Mouse (Mus musculus): Measurements from ENCODE around the gene Lgals1.
A peak's percentile ranks its signal among the peaks of the same experiment; 100 is the strongest.

Gene Lgals1

DNA sequence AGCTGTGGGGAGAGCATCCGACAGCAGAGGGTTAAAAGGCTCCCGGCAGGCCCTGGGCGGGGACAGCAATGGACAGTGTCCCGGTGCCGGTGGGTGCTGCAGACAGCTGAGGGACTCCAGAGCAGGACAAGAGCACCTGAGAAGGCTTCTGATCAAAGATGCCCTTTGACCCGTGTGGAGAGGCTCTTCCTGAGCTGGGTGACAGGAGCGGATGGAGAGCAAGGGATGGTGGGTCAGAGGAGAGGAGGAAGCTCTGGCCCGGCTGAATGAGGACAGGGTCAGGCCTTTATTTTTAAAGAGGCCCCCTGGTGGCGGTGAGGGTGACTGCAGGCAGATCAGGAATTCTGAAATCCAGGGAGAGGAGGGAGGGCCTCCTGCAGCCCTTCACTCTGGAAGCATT, 16.1 kb downstream of the Lgals1 start:
- peak; percentile 90 for DNase-seq

DNA sequence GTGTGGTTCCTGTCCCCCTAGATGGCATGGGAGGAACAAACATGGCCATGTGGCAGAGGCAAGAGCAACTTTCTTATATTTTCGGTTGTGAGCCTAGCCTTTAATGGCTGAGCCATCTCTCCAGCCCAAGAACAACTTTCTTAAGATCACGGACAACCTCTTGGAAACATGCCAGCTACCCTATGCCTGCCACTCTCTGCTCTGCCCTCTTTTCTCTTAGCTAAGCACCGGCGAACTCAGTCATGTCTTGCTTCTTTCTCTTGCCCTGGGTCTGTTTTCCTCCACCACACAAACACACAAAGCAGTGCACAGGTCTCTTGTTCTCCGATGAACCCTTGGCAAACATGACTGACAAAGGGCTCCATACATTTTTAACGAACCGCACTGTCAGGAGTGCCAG, 19.7 kb downstream of the Lgals1 start:
- DNase-seq, result no peak

- peak; percentile 93 for DNase-seq
Measured at GRCm38 (mm10) chr15:78947657-78948056, 21.1 kb downstream of the Lgals1 start, which contains the start of gene Triobp. Gene Triobp (plus strand): TSS chr15:78947724.

GRCm38 (mm10) chr15:78948152-78948725, 21.7 kb downstream of the Lgals1 start:
- DNase-seq, result no peak

- no peak for DNase-seq
Measured at GRCm38 (mm10) chr15:78948883-78949282, 22.4 kb downstream of the Lgals1 start.

- no peak for DNase-seq
Measured at GRCm38 (mm10) chr15:78955663-78956062, 29.1 kb downstream of the Lgals1 start.

DNA sequence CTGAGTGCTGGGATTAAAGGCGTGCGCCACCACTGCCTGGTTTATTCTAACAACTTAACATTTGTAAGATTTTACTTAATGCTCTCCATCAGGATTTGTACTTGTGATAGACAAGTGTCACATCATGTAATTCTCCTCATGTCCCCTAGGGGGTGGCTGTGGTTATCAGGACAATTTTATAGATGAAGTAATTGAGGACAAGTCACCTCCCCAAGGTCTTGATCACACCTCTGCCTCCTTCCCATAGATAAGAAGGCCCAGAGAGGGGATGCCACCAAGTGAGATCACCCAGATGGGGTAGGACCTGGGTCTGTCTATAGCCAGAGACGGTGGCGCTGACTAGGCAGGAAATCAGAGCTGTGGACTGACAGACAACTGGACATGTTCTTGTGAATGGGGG, 29.8 kb downstream of the Lgals1 start:
- DNase-seq, result no peak

GRCm38 (mm10) chr15:78957021-78957420, 30.5 kb downstream of the Lgals1 start:
- DNase-seq, result no peak

- DNase-seq, result no peak
Measured at GRCm38 (mm10) chr15:78959537-78959936, 33.0 kb downstream of the Lgals1 start.

DNA sequence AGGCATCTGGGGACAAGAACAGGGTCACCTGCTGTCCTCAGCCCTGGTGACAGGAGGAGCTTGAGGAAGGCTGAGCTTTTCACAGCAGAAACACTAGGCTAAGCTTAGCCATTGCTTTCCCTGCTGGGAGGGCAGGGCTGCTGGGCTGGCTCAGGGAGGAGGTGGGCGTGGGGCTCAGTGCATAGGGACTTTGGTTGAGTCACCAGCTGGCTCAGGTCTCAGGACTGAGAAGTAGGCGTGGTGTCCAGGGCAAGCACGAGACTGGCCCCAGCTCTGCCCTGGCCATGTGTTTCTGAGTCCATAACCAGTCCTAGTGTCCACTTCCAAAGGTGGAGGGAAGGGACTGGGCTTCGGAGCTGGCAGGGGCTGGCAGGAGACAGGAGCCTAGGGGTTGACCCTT, 33.6 kb downstream of the Lgals1 start:
- no peak for DNase-seq

DNA sequence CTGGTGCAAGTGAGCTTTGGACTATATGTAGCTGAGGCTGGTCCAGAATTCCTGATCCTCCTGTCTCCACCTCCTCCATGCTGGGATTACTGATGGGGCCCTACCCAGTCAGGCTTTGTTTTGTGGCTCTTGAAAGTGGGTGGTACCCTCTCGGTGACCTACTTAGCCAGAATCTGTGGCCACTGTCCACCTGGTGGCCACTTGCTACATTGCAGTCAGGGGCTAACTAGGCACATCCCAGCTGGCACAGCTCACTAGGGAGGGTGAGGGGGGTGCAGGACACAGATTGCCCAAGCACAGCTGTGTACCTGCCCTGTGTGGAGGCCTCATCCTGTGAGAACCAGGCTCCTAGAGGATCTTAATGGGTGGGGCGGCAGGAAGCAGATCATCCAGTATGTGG, 36.4 kb downstream of the Lgals1 start:
- DNase-seq, result peak; percentile 85

- no peak for DNase-seq
Measured at GRCm38 (mm10) chr15:78971626-78972025, 45.1 kb downstream of the Lgals1 start.

GRCm38 (mm10) chr15:78973950-78974349, 47.4 kb downstream of the Lgals1 start:
- DNase-seq, result peak; percentile 46

- no peak for DNase-seq
Measured at GRCm38 (mm10) chr15:78977676-78978159, 51.2 kb downstream of the Lgals1 start.

DNA sequence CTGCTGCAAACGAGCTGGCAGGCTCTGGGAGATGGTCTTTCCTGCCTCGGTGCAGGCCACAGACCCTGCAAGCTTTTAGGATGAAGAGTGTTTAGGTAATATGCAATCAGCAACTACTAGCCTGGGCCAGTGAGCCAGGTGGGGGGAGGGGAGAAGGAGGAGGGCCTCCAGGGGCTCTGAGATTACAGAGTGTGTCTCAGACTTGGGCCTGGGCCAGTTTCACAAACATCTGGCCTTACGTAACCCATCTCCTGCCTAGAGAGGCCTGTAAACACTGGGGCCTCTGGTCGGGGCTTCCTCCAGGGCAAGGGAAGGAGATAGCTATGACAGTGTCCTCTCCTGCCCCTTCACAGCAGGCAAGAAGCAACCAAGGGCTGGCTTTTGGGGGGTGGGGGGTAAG, 52.4 kb downstream of the Lgals1 start:
- peak; percentile 83 for DNase-seq
